Mouse (Mus musculus): ENCODE measurements around the gene Mea1. TPM values are rescaled to one million over a fixed set of nuclear protein-coding genes. Genes with fewer than 3 reads are reported as not detected.
A peak's percentile ranks its signal among the peaks of the same experiment; 100 is the strongest.

The Mea1 gene
- polyA plus RNA-seq, 1 experiment from 2014 or later = 135 TPM

DNA sequence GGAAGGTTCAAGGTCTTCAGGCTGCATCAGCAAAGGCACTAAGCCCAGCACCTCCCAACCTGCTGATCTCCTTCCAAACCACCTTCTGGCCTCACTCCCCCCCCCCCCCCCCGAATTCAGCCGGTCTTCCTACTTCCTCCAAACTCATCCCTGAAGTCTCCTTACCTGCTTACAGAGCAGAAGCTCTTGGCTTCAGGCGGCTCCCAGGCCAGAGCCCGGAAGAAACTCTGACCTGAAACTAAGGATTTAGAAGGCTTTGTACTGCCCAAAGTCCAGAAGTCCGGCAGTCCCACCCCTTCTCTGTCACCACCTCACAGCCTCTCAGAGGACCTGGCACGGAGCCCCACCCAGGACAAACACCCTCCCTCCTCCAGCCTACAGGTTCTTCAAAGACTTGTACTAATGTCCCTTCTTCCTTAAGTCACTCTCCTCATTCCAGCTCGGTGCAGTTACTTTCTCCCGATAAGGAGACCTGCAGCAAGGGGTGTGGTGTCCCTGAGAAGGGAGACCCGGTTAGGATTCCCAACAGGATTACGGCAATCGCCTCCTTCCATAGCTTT, 33.6 kb upstream of the Mea1 start:
- H3K36me3 ChIP-seq (ENCODE audit: insufficient read depth, low read length) = peaks cover 23% of the 10 kb centered on the region
- H3K27me3 ChIP-seq (ENCODE audit: insufficient read depth, low read length) = no peaks in the 10 kb centered on the region
- H3K4me1 ChIP-seq (replicated peaks; ENCODE audit: insufficient read depth, low read length) = peaks cover 11% of the 10 kb centered on the region; the same call in 1 of the 2 replicates
- peak overlapping the region; percentile 76 for H3K4me3 ChIP-seq (replicated peaks; ENCODE audit: low read depth, low read length)
- H3K4me2 ChIP-seq (ENCODE audit: low read length) = peak overlapping the region; percentile 94
- WGBS = 4% methylated on average over 10 of the region's 11 CpGs
- ATAC-seq (replicated peaks; ENCODE audit: low FRiP score, low read depth) (peak; percentile 73), DNase-seq (ENCODE audit: low spot score) (peak; percentile 59)
- H3K9ac ChIP-seq (ENCODE audit: low read depth, low read length) = peak overlapping the region; percentile 75
- H3K27ac ChIP-seq = peak overlapping the region; percentile 86
- TF ChIP-seq CTCF (IDR thresholded peaks at IDR 0.05; ENCODE audit: low read depth) = no peak
- H3K9me3 ChIP-seq (replicated peaks; ENCODE audit: low read length) = no peaks in the 10 kb centered on the region

DNA sequence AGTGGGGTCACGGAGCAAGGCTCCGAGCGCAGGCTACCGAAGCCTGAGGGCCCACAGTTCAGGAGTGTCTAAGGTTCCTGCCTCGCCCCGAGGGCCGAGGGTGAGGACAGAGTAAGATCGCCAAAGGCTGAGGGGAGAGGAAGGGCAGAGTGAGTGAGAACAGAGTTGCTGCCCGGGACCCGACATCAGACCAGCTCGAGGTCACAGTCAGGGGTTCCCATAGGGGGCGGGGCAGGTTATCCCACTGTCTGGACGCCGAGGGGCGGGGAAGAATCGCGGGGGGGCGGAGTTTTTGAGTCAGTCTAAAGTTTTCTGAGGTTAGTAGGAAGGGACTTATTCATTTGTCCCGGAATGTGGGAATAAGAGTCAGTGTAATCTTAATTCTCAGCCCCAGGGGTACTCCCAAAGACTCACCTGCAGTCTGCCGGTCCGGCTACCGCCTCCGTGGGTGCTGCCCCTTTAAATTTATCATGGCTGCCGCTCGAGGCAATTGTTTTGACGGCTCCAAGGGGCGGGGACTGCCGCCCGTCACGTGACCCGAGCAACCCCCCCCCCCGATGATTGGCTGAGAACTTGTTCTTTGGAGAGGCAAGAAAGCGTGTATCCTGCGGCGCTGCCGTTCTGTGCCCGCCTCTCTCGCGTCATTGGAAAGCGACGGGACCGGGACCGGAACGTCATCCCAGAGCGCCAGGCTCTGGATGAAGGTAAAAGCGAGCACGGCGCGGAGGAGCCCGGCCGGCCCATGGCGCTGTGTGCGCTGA, 32.9 kb upstream of the Mea1 start, which contains the start of the genes Klc4 and Mrpl2:
Gene Klc4, minus strand, starts transcription at position 462 of the 761 bp plus-strand sequence.
Gene Mrpl2, plus strand, starts transcription at position 669 of the 761 bp plus-strand sequence.
- Histone ChIP-seq H3K36me3 (ENCODE audit: insufficient read depth, low read length) (peaks cover 18% of the 10 kb centered on the region), H3K4me2 (ENCODE audit: low read length) (peak within 1 kb of the TSS; percentile 94), H3K27ac (peak within 1 kb of the TSS; percentile 86), H3K4me1 (replicated peaks; ENCODE audit: insufficient read depth, low read length) (peaks cover 11% of the 10 kb centered on the region; the same call in 1 of the 2 replicates), H3K9me3 (replicated peaks; ENCODE audit: low read length) (no peaks in the 10 kb centered on the region), H3K4me3 (replicated peaks; ENCODE audit: low read depth, low read length) (peak within 1 kb of the TSS; percentile 76), H3K27me3 (ENCODE audit: insufficient read depth, low read length) (no peaks in the 10 kb centered on the region), H3K9ac (ENCODE audit: low read depth, low read length) (peak within 1 kb of the TSS; percentile 79)
- DNase-seq (ENCODE audit: low spot score) = peak; percentile 98
- WGBS = 0% methylated on average over 53 of the region's 53 CpGs
- no peak for TF ChIP-seq CTCF (IDR thresholded peaks at IDR 0.05; ENCODE audit: low read depth)
- ATAC-seq (replicated peaks; ENCODE audit: low FRiP score, low read depth) = peak; percentile 73

DNA sequence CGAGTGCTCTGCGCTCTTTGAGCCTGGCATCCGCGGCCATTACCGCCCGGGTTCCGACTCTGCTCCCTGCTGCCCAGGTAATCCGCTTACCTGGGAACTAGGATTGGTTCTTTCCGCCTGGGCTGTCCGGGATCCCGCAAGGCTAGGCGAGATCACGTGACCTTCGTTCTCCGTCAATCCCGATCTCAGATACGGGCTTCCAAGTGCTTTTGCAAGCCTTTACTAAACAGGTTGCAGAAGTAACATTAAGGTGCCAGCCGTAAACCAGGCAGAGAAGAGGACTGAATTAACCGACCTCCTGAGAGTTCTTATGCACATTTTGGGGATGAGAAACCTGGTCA, 32.3 kb upstream of the Mea1 start:
- no peak for TF ChIP-seq CTCF (IDR thresholded peaks at IDR 0.05; ENCODE audit: low read depth)
- Histone ChIP-seq H3K27ac (peak overlapping the region; percentile 83), H3K9me3 (replicated peaks; ENCODE audit: low read length) (no peaks in the 10 kb centered on the region), H3K4me2 (ENCODE audit: low read length) (peak overlapping the region; percentile 71), H3K4me1 (replicated peaks; ENCODE audit: insufficient read depth, low read length) (peaks cover 17% of the 10 kb centered on the region; the same call in 1 of the 2 replicates), H3K4me3 (replicated peaks; ENCODE audit: low read depth, low read length) (peak overlapping the region; percentile 76), H3K36me3 (ENCODE audit: insufficient read depth, low read length) (peaks cover 18% of the 10 kb centered on the region), H3K27me3 (ENCODE audit: insufficient read depth, low read length) (no peaks in the 10 kb centered on the region), H3K9ac (ENCODE audit: low read depth, low read length) (peak overlapping the region; percentile 79)
- DNase-seq (ENCODE audit: low spot score) (peak; percentile 81), ATAC-seq (replicated peaks; ENCODE audit: low FRiP score, low read depth) (no peak)
- WGBS = 0% methylated on average over 19 of the region's 19 CpGs

DNA sequence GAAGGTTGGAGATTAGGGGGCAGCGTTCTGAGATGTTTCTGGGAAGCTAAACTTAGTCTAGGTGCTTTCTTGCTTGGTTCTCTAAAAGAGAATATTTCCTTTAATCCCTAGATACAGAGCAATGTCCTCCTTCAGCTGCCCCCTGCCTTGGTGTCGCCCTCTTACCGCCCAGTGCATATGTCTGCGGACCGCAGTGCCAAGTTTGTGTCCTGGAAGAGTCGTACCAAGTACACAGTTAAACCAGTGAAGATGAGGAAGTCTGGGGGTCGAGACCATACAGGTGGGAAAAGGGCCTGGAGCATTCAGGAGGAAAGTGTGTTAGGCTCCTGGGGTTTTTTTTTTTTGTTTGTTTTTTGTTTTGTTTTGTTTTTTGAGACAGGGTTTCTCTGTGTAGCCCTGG, 31.3 kb upstream of the Mea1 start:
- DNase-seq (ENCODE audit: low spot score) (no peak), ATAC-seq (replicated peaks; ENCODE audit: low FRiP score, low read depth) (no peak)
- 90% methylated on average over 7 of the region's 7 CpGs for WGBS
- no peak for TF ChIP-seq CTCF (IDR thresholded peaks at IDR 0.05; ENCODE audit: low read depth)
- no peaks in the 10 kb centered on the region for H3K9me3 ChIP-seq (replicated peaks; ENCODE audit: low read length)
- no peak overlapping the region for H3K4me3 ChIP-seq (replicated peaks; ENCODE audit: low read depth, low read length)
- no peak overlapping the region for H3K27ac ChIP-seq
- peak overlapping the region; percentile 71; the same call in 1 of the 2 replicates for H3K4me2 ChIP-seq (ENCODE audit: low read length)
- no peak overlapping the region for H3K9ac ChIP-seq (ENCODE audit: low read depth, low read length)
- H3K27me3 ChIP-seq (ENCODE audit: insufficient read depth, low read length) = no peaks in the 10 kb centered on the region
- peaks cover 11% of the 10 kb centered on the region for H3K36me3 ChIP-seq (ENCODE audit: insufficient read depth, low read length)
- peaks cover 25% of the 10 kb centered on the region; the same call in 1 of the 2 replicates for H3K4me1 ChIP-seq (replicated peaks; ENCODE audit: insufficient read depth, low read length)

DNA sequence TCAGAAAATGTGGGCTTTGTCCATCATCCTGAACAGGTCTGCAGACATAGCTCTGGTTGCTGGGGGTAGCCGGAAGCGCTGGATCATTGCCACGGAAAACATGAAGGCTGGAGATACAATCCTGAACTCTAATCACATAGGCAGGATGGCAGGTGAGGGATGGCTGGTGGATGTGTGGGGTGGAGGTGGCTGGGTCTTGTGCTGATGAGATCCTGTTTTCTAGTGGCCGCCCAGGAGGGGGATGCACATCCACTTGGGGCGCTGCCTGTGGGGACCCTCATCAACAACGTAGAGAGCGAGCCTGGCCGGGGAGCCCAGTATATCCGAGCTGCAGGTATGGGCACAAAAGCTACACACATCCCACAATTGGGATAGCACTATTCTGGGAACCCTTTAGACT, 30.2 kb upstream of the Mea1 start:
- no peak overlapping the region for H3K4me2 ChIP-seq (ENCODE audit: low read length)
- H3K9me3 ChIP-seq (replicated peaks; ENCODE audit: low read length) = no peaks in the 10 kb centered on the region
- no peak for TF ChIP-seq CTCF (IDR thresholded peaks at IDR 0.05; ENCODE audit: low read depth)
- H3K9ac ChIP-seq (ENCODE audit: low read depth, low read length) = no peak overlapping the region
- peaks cover 27% of the 10 kb centered on the region; the same call in 1 of the 2 replicates for H3K4me1 ChIP-seq (replicated peaks; ENCODE audit: insufficient read depth, low read length)
- H3K27ac ChIP-seq = no peak overlapping the region
- no peak for ATAC-seq (replicated peaks; ENCODE audit: low FRiP score, low read depth)
- WGBS = 85% methylated on average over 9 of the region's 9 CpGs
- no peak for DNase-seq (ENCODE audit: low spot score)
- peaks cover 16% of the 10 kb centered on the region for H3K36me3 ChIP-seq (ENCODE audit: insufficient read depth, low read length)
- H3K4me3 ChIP-seq (replicated peaks; ENCODE audit: low read depth, low read length) = no peak overlapping the region
- no peaks in the 10 kb centered on the region for H3K27me3 ChIP-seq (ENCODE audit: insufficient read depth, low read length)

DNA sequence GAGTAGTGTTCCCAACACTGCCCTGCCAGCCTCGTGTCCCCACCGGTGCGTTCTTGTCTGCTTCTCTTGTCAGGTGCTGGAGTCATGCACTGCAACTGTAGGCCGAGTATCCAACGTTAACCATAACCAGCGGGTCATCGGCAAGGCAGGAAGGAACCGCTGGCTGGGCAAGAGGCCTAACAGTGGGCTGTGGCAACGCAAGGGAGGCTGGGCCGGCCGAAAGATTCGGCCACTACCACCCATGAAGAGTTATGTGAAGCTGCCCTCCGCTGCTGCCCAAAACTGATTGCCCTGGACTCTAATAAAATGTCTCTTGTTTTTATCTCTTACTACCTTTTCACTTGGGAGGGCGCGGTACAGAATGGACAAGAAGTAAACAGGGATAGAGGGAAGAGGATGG, 28.8 kb upstream of the Mea1 start:
- Histone ChIP-seq H3K27ac (peak overlapping the region; percentile 97), H3K9ac (ENCODE audit: low read depth, low read length) (peak overlapping the region; percentile 82; the same call in 1 of the 2 replicates), H3K4me2 (ENCODE audit: low read length) (peak overlapping the region; percentile 85), H3K9me3 (replicated peaks; ENCODE audit: low read length) (no peaks in the 10 kb centered on the region), H3K4me1 (replicated peaks; ENCODE audit: insufficient read depth, low read length) (peaks cover 20% of the 10 kb centered on the region; the same call in 1 of the 2 replicates), H3K27me3 (ENCODE audit: insufficient read depth, low read length) (no peaks in the 10 kb centered on the region), H3K4me3 (replicated peaks; ENCODE audit: low read depth, low read length) (peak overlapping the region; percentile 69), H3K36me3 (ENCODE audit: insufficient read depth, low read length) (peaks cover 22% of the 10 kb centered on the region)
- no peak for TF ChIP-seq CTCF (IDR thresholded peaks at IDR 0.05; ENCODE audit: low read depth)
- 21% methylated on average over 15 of the region's 15 CpGs for WGBS
- DNase-seq (ENCODE audit: low spot score) (no peak), ATAC-seq (replicated peaks; ENCODE audit: low FRiP score, low read depth) (no peak)
